Comparison of ENCODE assay signal across 1 mouse cellular context in the genomic region with DNA sequence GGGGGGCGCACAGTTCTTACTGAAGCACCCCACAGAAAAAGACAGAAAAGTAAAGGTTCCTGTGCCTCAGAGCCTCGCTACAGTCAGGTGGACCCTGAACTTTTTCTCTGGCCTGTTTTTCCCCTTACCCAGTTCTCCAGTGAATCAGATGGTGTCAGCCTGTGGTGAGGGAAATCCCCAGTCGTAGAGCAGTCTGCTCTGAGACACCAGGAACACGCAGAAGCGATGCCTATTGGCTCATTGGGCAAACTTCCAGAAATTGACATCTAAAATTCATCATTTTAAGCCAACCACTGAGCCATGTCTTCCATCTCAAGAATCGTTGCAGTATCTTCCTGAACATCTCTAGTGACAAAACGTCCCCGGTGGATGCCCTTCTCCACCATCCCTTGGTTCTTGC.
TF ChIP-seq lines count a peak whose summit lies in the region.

No protein-coding gene starts in this region.

TF ChIP-seq in CH12.LX, 34 proteins besides CTCF, POLR2A, EP300 and RAD21 (continued from another document):
- TF ChIP-seq MAFK (IDR thresholded peaks at IDR 0.05; ENCODE audit: insufficient replicate concordance, low read length), result no peak
- TF ChIP-seq PAX5 (IDR thresholded peaks at IDR 0.05; ENCODE audit: low read length), result no peak
- TF ChIP-seq POLR2AphosphoS2 (IDR thresholded peaks at IDR 0.05; ENCODE audit: low read depth, low read length), result no peak
- peak; percentile 77; the same call in 1 of the 2 replicates for TF ChIP-seq SIN3A (IDR thresholded peaks at IDR 0.05; ENCODE audit: low read length)
- 0 out of 2 replicates have a peak, but pooled peaks have one; percentile 49 for TF ChIP-seq UBTF (IDR thresholded peaks at IDR 0.05; ENCODE audit: low read depth, low read length)
- TF ChIP-seq ELF1 (IDR thresholded peaks at IDR 0.05; ENCODE audit: low read depth, low read length), result peak; percentile 56
- peak; percentile 58 for TF ChIP-seq ZNF384 (IDR thresholded peaks at IDR 0.05; ENCODE audit: low read depth, low read length)
- peak; percentile 45; the same call in 1 of the 2 replicates for TF ChIP-seq NELFE (IDR thresholded peaks at IDR 0.05; ENCODE audit: low read depth, low read length)
- TF ChIP-seq NRF1 (IDR thresholded peaks at IDR 0.05; ENCODE audit: low read depth, low read length), result 0 out of 2 replicates have a peak, but pooled peaks have one; percentile 29
- 0 out of 2 replicates have a peak, but pooled peaks have one; percentile 52 for TF ChIP-seq BHLHE40 (IDR thresholded peaks at IDR 0.05; ENCODE audit: low read depth, low read length)
- TF ChIP-seq CHD1 (IDR thresholded peaks at IDR 0.05; ENCODE audit: low read depth, low read length), result no peak
- no peak for TF ChIP-seq RCOR1 (conservative IDR thresholded peaks at IDR 0.05; ENCODE audit: low read depth, low read length)
- no peak; the same call in 1 of the 2 replicates for TF ChIP-seq MXI1 (IDR thresholded peaks at IDR 0.05; ENCODE audit: low read depth, low read length)
- no peak for TF ChIP-seq ZC3H11A (IDR thresholded peaks at IDR 0.05; ENCODE audit: low read depth, low read length)
- TF ChIP-seq TBP (conservative IDR thresholded peaks at IDR 0.05; ENCODE audit: low read depth, low read length), result 0 out of 2 replicates have a peak, but pooled peaks have one; percentile 29
- TF ChIP-seq ZMIZ1 (IDR thresholded peaks at IDR 0.05; ENCODE audit: low read depth, low read length), result no peak
